Mouse (Mus musculus) cerebellum, postnatal 10 days (tissue): ENCODE measurements at regions not wholly inside any gene's neighbourhood (a gene's known extent, or its start where the extent isn't known, plus 50 kb on each side); places are given as distances from the start of the nearest gene placed in this dataset.
A peak's percentile ranks its signal among the peaks of the same experiment; 100 is the strongest.

Experiments used
- DNase-seq, 2 experiments: peaks; one replicate each; pipeline ENCODE4 v3.0.0; 2021; ENCODE audit warnings: mixed read lengths in 2 of 2

DNA sequence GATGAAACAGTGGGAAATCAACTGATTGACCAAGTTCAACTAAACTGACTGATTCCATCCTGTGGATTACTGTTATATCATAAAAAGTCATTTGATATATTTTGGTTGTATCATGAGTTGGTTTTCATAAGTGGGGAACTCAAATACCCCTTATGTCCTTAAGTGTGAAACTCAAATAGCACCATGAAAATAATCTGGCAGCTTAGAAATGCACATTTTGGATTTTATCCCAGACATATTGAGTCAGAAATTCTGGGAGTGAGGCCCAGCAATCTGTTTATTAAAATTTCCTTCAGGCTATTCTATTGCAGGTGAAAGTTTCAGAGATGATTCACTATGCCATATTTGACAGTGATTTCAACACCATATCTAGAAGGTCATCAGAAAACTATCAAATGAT is 1573.7 kb downstream of the Pcdh9 start:
- DNase-seq: peak; percentile 8 to 18

DNA sequence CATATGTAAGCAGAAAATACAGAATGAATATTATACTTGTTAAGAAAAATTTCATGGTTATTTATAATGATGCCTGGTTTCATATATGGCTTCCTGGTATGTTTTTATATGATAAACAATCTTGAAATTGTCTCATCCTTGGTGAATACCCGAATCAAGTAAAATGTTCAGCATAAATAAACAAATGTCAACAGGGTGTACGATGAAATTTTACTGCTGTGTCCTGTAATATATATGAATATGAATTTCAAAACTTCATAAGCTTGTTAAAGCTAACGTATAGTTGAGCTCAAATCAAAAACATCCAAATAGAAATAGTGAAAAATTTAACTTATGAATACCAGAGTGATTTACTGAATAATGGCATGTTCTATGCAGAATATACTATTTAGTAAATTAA is 1586.5 kb downstream of the Pcdh9 start:
- no peak for DNase-seq

DNA sequence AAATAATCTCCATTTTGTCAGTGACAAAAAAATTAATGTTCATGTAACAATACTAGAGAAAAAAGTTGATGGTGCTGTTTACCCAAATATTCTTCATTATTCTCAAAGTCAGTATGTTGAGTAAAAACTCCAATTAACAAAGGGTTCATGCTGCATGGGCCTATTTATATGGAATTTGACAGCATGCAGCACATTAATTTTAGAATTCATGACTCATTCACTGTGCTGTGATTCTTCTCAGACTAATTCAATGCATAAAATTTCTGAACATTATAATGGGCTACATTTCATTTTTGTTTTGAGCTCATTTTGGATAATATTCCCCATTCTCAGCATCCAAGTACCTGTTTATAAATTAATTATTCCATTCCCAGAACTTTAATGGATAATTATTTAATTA is 1619.3 kb downstream of the Pcdh9 start:
- DNase-seq: no peak

- DNase-seq: no peak
These were observed 1667.7 kb downstream of the Pcdh9 start for GRCm38 (mm10) chr14:92222746-92223145.
